Mouse (Mus musculus) lung, postnatal 0 days (tissue): ENCODE results near the gene Foxd3.

ENCODE experiments used
- CTCF ChIP-seq: IDR thresholded peaks from 2 replicates; pipeline ENCODE4 v1.5.1; 2016; ENCODE audit warnings: antibody characterized with exemption, mild to moderate bottlenecking
- EP300 ChIP-seq: IDR thresholded peaks from 2 replicates; pipeline ENCODE4 v1.6.1; 2016; ENCODE audit warnings: antibody characterized with exemption, mild to moderate bottlenecking, control low read depth

- TF ChIP-seq CTCF (no peak), EP300 (no peak)
These were observed 1.3 kb upstream of the Foxd3 start for GRCm38 (mm10) chr4:99654621-99655296.
